Mouse (Mus musculus): ENCODE measurements around the gene Duoxa1.
"Not testable (repeated sequence)": the region's sequence is repeated elsewhere in the genome, so short reads cannot be mapped to it uniquely, and the experiment has no call there.

DNA sequence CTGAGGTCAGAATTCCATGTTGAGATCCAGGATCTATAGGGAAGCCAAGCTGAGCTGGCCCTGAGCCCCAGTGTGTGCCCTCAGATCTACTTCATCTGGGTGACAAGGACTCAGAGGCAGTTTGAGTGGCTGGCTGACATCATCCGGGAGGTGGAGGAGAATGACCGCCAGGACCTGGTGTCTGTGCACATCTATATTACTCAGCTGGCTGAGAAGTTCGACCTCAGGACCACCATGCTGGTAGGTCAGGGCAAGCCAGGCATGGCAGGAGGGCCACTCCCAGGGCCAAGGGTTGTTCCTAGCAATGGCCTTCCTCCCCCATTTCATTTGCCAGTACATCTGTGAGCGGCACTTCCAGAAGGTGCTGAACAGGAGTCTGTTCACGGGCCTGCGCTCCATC is 32.6 kb upstream of the Duoxa1 start:
- TF ChIP-seq CTCF, POLR2A (IDR thresholded peaks at IDR 0.05; ENCODE audit: extremely low read depth, insufficient read depth, low read length): not testable (repeated sequence)

All from cortical plate, adult 2 months (tissue).